In genomic region chr4:131145507-131145906, GRCm38 (mm10) we compare ENCODE assay signal across 10 mouse cellular contexts.
DNase-seq lines count a peak whose midpoint lies in the region; ATAC-seq and TF ChIP-seq lines count a peak whose summit lies in the region.
"Had no signal": no experiment of that assay in that cellular context is flagged by ENCODE, and none has a peak within 500 bp of the region (broad histone marks: within the 10 kb centered on the region; RNA-seq: fewer than 3 reads in every experiment).

No protein-coding gene starts in this region.

- ATAC-seq in intestine, postnatal 0 days, result no peak
- no peak for ATAC-seq in intestine, embryonic 16.5 days
- no peak for ATAC-seq in midbrain, postnatal 0 days (ENCODE audit: low FRiP score)
- ATAC-seq in midbrain, embryonic 15.5 days (replicated peaks), result no peak
- no peak for ATAC-seq in megakaryocyte-erythroid progenitor cell, adult 5-6 weeks (replicated peaks; ENCODE audit: low FRiP score, low TSS enrichment, poor library complexity, severe bottlenecking)

- TF ChIP-seq POLR2A in ES-Bruce4 (IDR thresholded peaks at IDR 0.05; ENCODE audit: insufficient read depth, low read length), result no peak

- no peaks in the 10 kb centered on the region for H3K9me3 ChIP-seq in intestine, postnatal 0 days (ENCODE audit: control insufficient read depth)
- H3K9me3 ChIP-seq in intestine, embryonic 16.5 days (ENCODE audit: control insufficient read depth, low read length), result 0 out of 2 replicates have a peak, but pooled peaks cover 5% of the 10 kb centered on the region
- H3K9me3 ChIP-seq in midbrain, postnatal 0 days (ENCODE audit: low read length), result no peaks in the 10 kb centered on the region
- H3K9me3 ChIP-seq in midbrain, embryonic 15.5 days, result no peaks in the 10 kb centered on the region
- no peaks in the 10 kb centered on the region for H3K9me3 ChIP-seq in ES-Bruce4 (replicated peaks; ENCODE audit: control insufficient read depth, insufficient read depth, low read length, poor library complexity, severe bottlenecking)

- peak; percentile 55 for TF ChIP-seq CTCF in intestine, postnatal 0 days (IDR thresholded peaks at IDR 0.05; ENCODE audit: low read depth)
- peak; percentile 56 for TF ChIP-seq CTCF in midbrain, postnatal 0 days (IDR thresholded peaks at IDR 0.05)
- peak; percentile 77 for TF ChIP-seq CTCF in ES-Bruce4 (IDR thresholded peaks at IDR 0.05; ENCODE audit: low read depth, low read length)

- no peak for TF ChIP-seq EP300 in ES-Bruce4 (IDR thresholded peaks at IDR 0.05; ENCODE audit: insufficient read depth, low read depth, low read length)

- no peaks in the 10 kb centered on the region for H3K4me1 ChIP-seq in intestine, postnatal 0 days (replicated peaks; ENCODE audit: control insufficient read depth, insufficient read depth, low read length)
- no peaks in the 10 kb centered on the region for H3K4me1 ChIP-seq in intestine, embryonic 16.5 days (ENCODE audit: control insufficient read depth, insufficient read depth, low read length)
- H3K4me1 ChIP-seq in midbrain, postnatal 0 days (ENCODE audit: insufficient read depth, low read length), result peaks cover 3% of the 10 kb centered on the region; the same call in 1 of the 2 replicates
- 0 out of 2 replicates have a peak, but pooled peaks cover 10% of the 10 kb centered on the region for H3K4me1 ChIP-seq in midbrain, embryonic 15.5 days
- no peaks in the 10 kb centered on the region for H3K4me1 ChIP-seq in ES-Bruce4 (ENCODE audit: control insufficient read depth, insufficient read depth, low read length)

- H3K4me2 ChIP-seq in intestine, postnatal 0 days (replicated peaks; ENCODE audit: low read depth), result no peak overlapping the region
- no peak overlapping the region for H3K4me2 ChIP-seq in intestine, embryonic 16.5 days (ENCODE audit: low read depth, low read length)
- no peak overlapping the region for H3K4me2 ChIP-seq in midbrain, postnatal 0 days (ENCODE audit: low read depth, low read length, poor library complexity, severe bottlenecking)
- no peak overlapping the region for H3K4me2 ChIP-seq in midbrain, embryonic 15.5 days

- 77% methylated on average over 1 of the region's 1 CpGs for WGBS in intestine, postnatal 0 days
- 59% methylated on average over 1 of the region's 1 CpGs for WGBS in intestine, embryonic 16.5 days
- WGBS in midbrain, postnatal 0 days, result 75% methylated on average over 1 of the region's 1 CpGs
- WGBS in midbrain, embryonic 15.5 days, result 74% methylated on average over 1 of the region's 1 CpGs

- H3K36me3 ChIP-seq in intestine, postnatal 0 days (ENCODE audit: control insufficient read depth, insufficient read depth), result no peaks in the 10 kb centered on the region
- H3K36me3 ChIP-seq in intestine, embryonic 16.5 days (ENCODE audit: control insufficient read depth, insufficient read depth, low read length), result no peaks in the 10 kb centered on the region
- H3K36me3 ChIP-seq in midbrain, postnatal 0 days (ENCODE audit: insufficient read depth, low read length), result no peaks in the 10 kb centered on the region
- H3K36me3 ChIP-seq in midbrain, embryonic 15.5 days (replicated peaks), result no peaks in the 10 kb centered on the region
- no peaks in the 10 kb centered on the region for H3K36me3 ChIP-seq in ES-Bruce4 (ENCODE audit: control insufficient read depth, insufficient read depth, low read length, poor library complexity, severe bottlenecking)

- no peak overlapping the region for H3K9ac ChIP-seq in intestine, postnatal 0 days (ENCODE audit: low read depth, low read length)
- H3K9ac ChIP-seq in intestine, embryonic 16.5 days (ENCODE audit: low read depth, low read length), result no peak overlapping the region
- no peak overlapping the region for H3K9ac ChIP-seq in midbrain, postnatal 0 days (replicated peaks; ENCODE audit: low read length, poor library complexity, severe bottlenecking)
- no peak overlapping the region for H3K9ac ChIP-seq in midbrain, embryonic 15.5 days
- no peak overlapping the region for H3K9ac ChIP-seq in ES-Bruce4 (ENCODE audit: low read depth, poor library complexity, severe bottlenecking)

- H3K27ac ChIP-seq in intestine, postnatal 0 days (ENCODE audit: low read depth, low read length), result no peak overlapping the region
- H3K27ac ChIP-seq in intestine, embryonic 16.5 days (ENCODE audit: low read length), result no peak overlapping the region
- no peak overlapping the region for H3K27ac ChIP-seq in midbrain, postnatal 0 days (ENCODE audit: low read depth, low read length)
- no peak overlapping the region for H3K27ac ChIP-seq in midbrain, embryonic 15.5 days
- no peak overlapping the region for H3K27ac ChIP-seq in ES-Bruce4 (ENCODE audit: insufficient read depth, low read length)

- no peak for DNase-seq in midbrain, postnatal 0 days (ENCODE audit: low spot score)
- peak; percentile 20 for DNase-seq in induced T-regulatory cell, adult 2 months (ENCODE audit: low read depth)
- no peak for DNase-seq in layer of hippocampus, postnatal 10 days (ENCODE audit: low spot score in 2 of 2)
- DNase-seq: kidney, adult 11 months had no signal

- no peaks in the 10 kb centered on the region for H3K27me3 ChIP-seq in intestine, postnatal 0 days (replicated peaks; ENCODE audit: control insufficient read depth, insufficient read depth, low read length)
- no peaks in the 10 kb centered on the region for H3K27me3 ChIP-seq in intestine, embryonic 16.5 days (replicated peaks; ENCODE audit: control insufficient read depth, insufficient read depth, low read length)
- H3K27me3 ChIP-seq in midbrain, postnatal 0 days (ENCODE audit: insufficient read depth, low read length), result 0 out of 2 replicates have a peak, but pooled peaks cover 4% of the 10 kb centered on the region
- no peaks in the 10 kb centered on the region for H3K27me3 ChIP-seq in midbrain, embryonic 15.5 days (replicated peaks)
- no peaks in the 10 kb centered on the region for H3K27me3 ChIP-seq in ES-Bruce4 (ENCODE audit: control insufficient read depth, insufficient read depth, low read length, poor library complexity, severe bottlenecking)

- no peak overlapping the region for H3K4me3 ChIP-seq in intestine, postnatal 0 days (ENCODE audit: low read depth, low read length)
- no peak overlapping the region for H3K4me3 ChIP-seq in intestine, embryonic 16.5 days (ENCODE audit: low read length)
- H3K4me3 ChIP-seq in midbrain, postnatal 0 days (ENCODE audit: low read depth, low read length), result no peak overlapping the region
- H3K4me3 ChIP-seq in midbrain, embryonic 15.5 days, result no peak overlapping the region
- no peak overlapping the region for H3K4me3 ChIP-seq in ES-Bruce4 (ENCODE audit: low read depth, low read length)
- H3K4me3 ChIP-seq: myocyte had no signal
